Mouse (Mus musculus) MEL (cell line): ENCODE measurements around the gene Gm10135. TPM values are rescaled to one million over a fixed set of nuclear protein-coding genes. Genes with fewer than 3 reads are reported as not detected.

ENCODE experiments used
- DNase-seq: peaks from one replicate; pipeline ENCODE4 v3.0.0; 2011; ENCODE audit warnings: low read depth, low spot score
- H3K27ac ChIP-seq: 2 replicates; pipeline ENCODE4 v1.5.1; 2012; ENCODE audit warnings: low read depth, mild to moderate bottlenecking, control low read depth, low read length, moderate library complexity; ENCODE audit not compliant: control insufficient read depth
- H3K27me3 ChIP-seq, 2 experiments: fragments of 150-350 bp in 1 of 2; sonication (generic) in 1 of 2; 2 replicates each; pipeline ENCODE4 v1.6.1; 2012; ENCODE audit warnings: low read length in 2 of 2, mild to moderate bottlenecking in 2 of 2, improper control_type of control experiment in 1 of 2, moderate library complexity in 1 of 2; ENCODE audit not compliant: insufficient read depth in 2 of 2, control insufficient read depth in 1 of 2
- H3K36me3 ChIP-seq, 2 experiments: 2 replicates each; pipeline ENCODE4 v1.6.1; 2012 to 2014; ENCODE audit warnings: low read length in 2 of 2, improper control_type of control experiment in 1 of 2, inconsistent platforms in 1 of 2, mild to moderate bottlenecking in 1 of 2; ENCODE audit not compliant: insufficient read depth in 2 of 2, control insufficient read depth in 1 of 2
- H3K4me1 ChIP-seq, 2 experiments: fragments of 150-350 bp in 1 of 2; sonication (generic) in 1 of 2; 2 replicates each; pipeline ENCODE4 v1.6.1; 2012; ENCODE audit warnings: low read length in 2 of 2, improper control_type of control experiment in 1 of 2, mild to moderate bottlenecking in 1 of 2; ENCODE audit not compliant: insufficient read depth in 2 of 2, control insufficient read depth in 1 of 2
- H3K4me3 ChIP-seq, 2 experiments: fragments of 150-350 bp in 1 of 2; sonication (generic) in 1 of 2; 2 replicates each; pipeline ENCODE4 v1.5.1; 2012; ENCODE audit warnings: low read depth in 2 of 2, low read length in 2 of 2, mild to moderate bottlenecking in 2 of 2, moderate library complexity in 2 of 2, control low read depth in 1 of 2, improper control_type of control experiment in 1 of 2; ENCODE audit not compliant: control insufficient read depth in 1 of 2, insufficient read depth in 1 of 2
- H3K79me2 ChIP-seq: 2 replicates; pipeline ENCODE4 v1.6.1; 2012; ENCODE audit warnings: mild to moderate bottlenecking, low read length, moderate library complexity; ENCODE audit not compliant: control insufficient read depth, poor library complexity, insufficient read depth
- H3K9ac ChIP-seq: 2 replicates; pipeline ENCODE4 v1.6.1; 2012; ENCODE audit warnings: low read depth, mild to moderate bottlenecking, control low read depth, low read length, moderate library complexity; ENCODE audit not compliant: control insufficient read depth, poor library complexity, severe bottlenecking
- H3K9me3 ChIP-seq: fragments of 150-350 bp; sonication (generic); replicated peaks from 2 replicates; pipeline ENCODE4 v1.6.1; 2012; ENCODE audit warnings: mild to moderate bottlenecking, low read length, improper control_type of control experiment, moderate library complexity; ENCODE audit not compliant: insufficient read depth
- BHLHE40 ChIP-seq: IDR thresholded peaks from 2 replicates; pipeline ENCODE4 v1.6.1; 2012; ENCODE audit warnings: low read depth, mild to moderate bottlenecking, inconsistent platforms, low read length, improper control_type of control experiment, borderline replicate concordance
- EP300 ChIP-seq, 2 experiments: IDR thresholded peaks; 2 replicates each; pipeline ENCODE4 v1.6.1; 2011; ENCODE audit warnings: improper control_type of control experiment in 2 of 2, low read length in 2 of 2, low read depth in 1 of 2, mild to moderate bottlenecking in 1 of 2
- ETS1 ChIP-seq: IDR thresholded peaks from 2 replicates; pipeline ENCODE4 v1.6.1; 2012; ENCODE audit warnings: low read depth, mild to moderate bottlenecking, inconsistent platforms, low read length, improper control_type of control experiment, moderate library complexity
- GABPA ChIP-seq: IDR thresholded peaks from 2 replicates; pipeline ENCODE4 v1.6.1; 2012; ENCODE audit warnings: low read depth, mild to moderate bottlenecking, inconsistent platforms, low read length, improper control_type of control experiment, moderate library complexity
- GATA1 ChIP-seq: IDR thresholded peaks from 2 replicates; pipeline ENCODE4 v1.6.1; 2011; ENCODE audit warnings: low read depth, low read length, improper control_type of control experiment
- MAFK ChIP-seq: IDR thresholded peaks from 2 replicates; pipeline ENCODE4 v1.6.1; 2011; ENCODE audit warnings: low read depth, mild to moderate bottlenecking, low read length, improper control_type of control experiment, borderline replicate concordance
- MEF2A ChIP-seq: IDR thresholded peaks from 2 replicates; pipeline ENCODE4 v1.6.1; 2014; ENCODE audit warnings: low read depth, mild to moderate bottlenecking, inconsistent platforms, low read length, improper control_type of control experiment; ENCODE audit not compliant: poor library complexity, insufficient replicate concordance, severe bottlenecking; ENCODE audit errors: extremely low read depth
- MXI1 ChIP-seq: IDR thresholded peaks from 2 replicates; pipeline ENCODE4 v1.6.1; 2011; ENCODE audit warnings: mild to moderate bottlenecking, low read depth, low read length, improper control_type of control experiment
- MYB ChIP-seq: IDR thresholded peaks from 2 replicates; pipeline ENCODE4 v1.6.1; 2011; ENCODE audit warnings: mild to moderate bottlenecking, low read depth, low read length, improper control_type of control experiment
- NRF1 ChIP-seq: IDR thresholded peaks from 2 replicates; pipeline ENCODE4 v1.6.1; 2014; ENCODE audit warnings: low read depth, mild to moderate bottlenecking, inconsistent platforms, low read length, improper control_type of control experiment, moderate library complexity; ENCODE audit not compliant: poor library complexity, insufficient read depth, severe bottlenecking
- POLR2AphosphoS2 ChIP-seq: IDR thresholded peaks from 2 replicates; pipeline ENCODE4 v1.6.1; 2011; ENCODE audit warnings: low read length, improper control_type of control experiment
- POLR2AphosphoS5 ChIP-seq: IDR thresholded peaks from 2 replicates; pipeline ENCODE4 v1.6.1; 2012; ENCODE audit warnings: low read depth, borderline replicate concordance, mild to moderate bottlenecking, inconsistent platforms, low read length, moderate library complexity, mixed read lengths
- RCOR1 ChIP-seq: IDR thresholded peaks from 2 replicates; pipeline ENCODE4 v1.6.1; 2012; ENCODE audit warnings: low read depth, mild to moderate bottlenecking, inconsistent platforms, low read length, improper control_type of control experiment
- USF1 ChIP-seq: IDR thresholded peaks from 2 replicates; pipeline ENCODE4 v1.6.1; 2014; ENCODE audit warnings: low read depth, mild to moderate bottlenecking, inconsistent platforms, low read length, improper control_type of control experiment, moderate library complexity
- ZKSCAN1 ChIP-seq: IDR thresholded peaks from 2 replicates; pipeline ENCODE4 v1.6.1; 2012; ENCODE audit warnings: low read depth, mild to moderate bottlenecking, inconsistent platforms, low read length, improper control_type of control experiment, moderate library complexity
- polyA plus RNA-seq, 2 experiments: library from polyadenylated mRNA; stranded (reverse) in 1 of 2; unstranded in 1 of 2; fragments of >175 nt in 1 of 2; fragments of >200 nt in 1 of 2; gene quantifications; 2 replicates each; pipeline versions ENCODE4 v1.2.1 to v1.2.4; 2012; ENCODE audit warnings: low replicate concordance in 2 of 2, low read depth in 1 of 2; ENCODE audit not compliant: insufficient read length in 2 of 2, insufficient read depth in 1 of 2, missing spikeins in 1 of 2
- total RNA-seq: library from RNA; depleted of rRNA; stranded (reverse); fragments of 300-350 nt; gene quantifications from 2 replicates; pipeline ENCODE4 v1.2.3, GENCODE M21; 2012

The Gm10135 gene
- total and polyA plus RNA-seq, 3 experiments = 1.5 to 6.0 TPM; not detected in 1

GRCm38 (mm10) chr5:72933026-72933675 is 41.4 kb downstream of the Gm10135 start:
- no peaks in the 10 kb centered on the region for H3K27me3 ChIP-seq
- H3K27ac ChIP-seq = no peak overlapping the region
- no peaks in the 10 kb centered on the region for H3K36me3 ChIP-seq
- peaks cover 4% of the 10 kb centered on the region; the same call in 1 of the 2 replicates for H3K79me2 ChIP-seq
- no peak overlapping the region for H3K4me3 ChIP-seq
- H3K9ac ChIP-seq = no peak overlapping the region
- H3K4me1 ChIP-seq = no peaks in the 10 kb centered on the region; a peak in 1 of 4 replicates
- no peak for DNase-seq
- no peak for TF ChIP-seq MXI1
- TF ChIP-seq MYB = no peak
- TF ChIP-seq EP300 (IDR thresholded peaks at IDR 0.05; ENCODE audit: low read depth in 1 of 2, low read length in 2 of 2) = no peak
- no peak for TF ChIP-seq MEF2A
- TF ChIP-seq ZKSCAN1 = no peak
- TF ChIP-seq RCOR1 = no peak
- TF ChIP-seq GATA1 = no peak
- no peak for TF ChIP-seq NRF1
- TF ChIP-seq ETS1 = no peak
- TF ChIP-seq GABPA = no peak
- no peak for TF ChIP-seq MAFK
- TF ChIP-seq POLR2AphosphoS2 = no peak
- no peak for TF ChIP-seq BHLHE40
- TF ChIP-seq, all 39 proteins: peak for 0
- no peaks in the 10 kb centered on the region for H3K9me3 ChIP-seq

DNA sequence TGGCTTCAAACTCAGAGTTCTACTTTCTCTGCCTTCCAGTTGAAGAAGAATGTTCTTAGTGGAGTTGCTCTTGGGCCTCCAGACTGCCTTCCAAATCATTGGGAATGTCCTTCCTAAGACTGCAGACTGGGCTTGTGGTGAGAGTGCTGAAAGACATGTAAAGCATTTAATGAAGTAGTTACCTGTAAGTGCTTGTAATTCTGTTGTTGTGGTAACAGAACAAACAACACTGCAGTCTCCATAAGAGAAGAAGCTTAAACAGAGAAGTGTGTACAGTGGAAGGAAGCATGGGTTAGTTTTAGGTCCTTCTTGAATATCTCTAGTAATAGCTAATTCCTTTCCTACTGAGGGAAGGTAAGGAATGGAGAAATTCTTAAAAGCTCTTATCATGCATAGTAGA is 47.4 kb downstream of the Gm10135 start:
- no peak for DNase-seq
- no peak overlapping the region for H3K27ac ChIP-seq
- no peak overlapping the region for H3K4me3 ChIP-seq
- no peak overlapping the region for H3K9ac ChIP-seq
- peaks cover 21% of the 10 kb centered on the region; the same call in 1 of the 2 replicates for H3K79me2 ChIP-seq
- TF ChIP-seq USF1 (no peak), MXI1 (no peak), NRF1 (no peak), POLR2AphosphoS5 (no peak), RCOR1 (no peak), GABPA (no peak), ZKSCAN1 (no peak)
- no peaks in the 10 kb centered on the region for H3K27me3 ChIP-seq
- H3K4me1 ChIP-seq = no peaks in the 10 kb centered on the region
- peaks cover 0 to 2% of the 10 kb centered on the region in 2 experiments; a peak in 1 of 4 replicates for H3K36me3 ChIP-seq
- no peaks in the 10 kb centered on the region for H3K9me3 ChIP-seq
